Mouse (Mus musculus): ENCODE measurements around the gene Gtf3c2. TPM values are rescaled to one million over a fixed set of nuclear protein-coding genes. Genes with fewer than 3 reads are reported as not detected.

Gene Gtf3c2
- polyA plus RNA-seq, 1 experiment: 80.4 TPM

DNA sequence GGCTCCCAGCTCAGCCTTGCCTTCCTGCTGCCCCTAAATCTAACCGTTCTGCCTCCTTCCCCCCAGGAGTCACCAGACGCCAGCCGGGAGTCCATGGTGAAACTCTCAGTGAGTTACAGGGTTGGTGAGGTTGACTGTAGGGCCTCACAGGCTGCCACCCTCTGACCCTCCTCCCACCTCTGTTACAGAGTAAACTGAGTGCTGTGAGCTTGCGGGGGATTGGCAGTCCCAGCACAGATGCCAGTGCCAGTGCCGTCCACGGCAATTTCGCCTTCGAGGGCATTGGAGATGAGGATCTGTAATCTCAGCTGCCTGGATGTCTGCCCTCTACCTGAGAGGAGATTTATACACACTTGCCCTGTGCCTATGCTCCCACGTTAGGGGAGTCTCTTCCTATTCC is 18.2 kb upstream of the Gtf3c2 start:
- TF ChIP-seq CTCF (IDR thresholded peaks at IDR 0.05; ENCODE audit: low read depth, low read length) (no peak), POLR2A (IDR thresholded peaks at IDR 0.05; ENCODE audit: borderline replicate concordance, low read depth, low read length) (no peak)
- Histone ChIP-seq H3K4me3 (ENCODE audit: insufficient read depth, low read length) (no peak overlapping the region), H3K4me1 (ENCODE audit: control insufficient read depth, insufficient read depth, low read length) (peaks cover 50% of the 10 kb centered on the region), H3K27ac (ENCODE audit: insufficient read depth, low read depth, low read length) (peak overlapping the region; percentile 38)

DNA sequence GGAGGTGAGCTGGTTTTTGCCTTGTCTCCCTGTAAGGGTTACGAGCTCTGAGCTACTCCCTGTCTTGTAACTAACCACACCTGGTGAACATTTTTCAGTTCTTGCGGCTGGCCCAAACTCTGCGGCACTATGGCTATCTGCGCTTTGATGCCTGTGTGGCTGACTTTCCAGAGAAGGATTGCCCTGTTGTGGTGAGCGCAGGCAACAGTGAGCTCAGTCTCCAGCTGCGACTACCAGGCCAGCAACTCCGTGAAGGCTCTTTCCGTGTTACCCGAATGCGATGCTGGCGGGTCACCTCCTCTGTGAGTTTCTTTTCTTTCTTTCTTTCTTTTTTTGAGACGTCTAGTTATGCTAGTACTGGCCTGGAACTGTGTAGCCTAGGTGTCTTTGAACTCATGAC is 17.1 kb upstream of the Gtf3c2 start:
- Histone ChIP-seq H3K4me3 (ENCODE audit: insufficient read depth, low read length) (no peak overlapping the region), H3K4me1 (ENCODE audit: control insufficient read depth, insufficient read depth, low read length) (peaks cover 50% of the 10 kb centered on the region), H3K27ac (ENCODE audit: insufficient read depth, low read depth, low read length) (no peak overlapping the region)
- TF ChIP-seq CTCF (IDR thresholded peaks at IDR 0.05; ENCODE audit: low read depth, low read length) (no peak), POLR2A (IDR thresholded peaks at IDR 0.05; ENCODE audit: borderline replicate concordance, low read depth, low read length) (no peak)

DNA sequence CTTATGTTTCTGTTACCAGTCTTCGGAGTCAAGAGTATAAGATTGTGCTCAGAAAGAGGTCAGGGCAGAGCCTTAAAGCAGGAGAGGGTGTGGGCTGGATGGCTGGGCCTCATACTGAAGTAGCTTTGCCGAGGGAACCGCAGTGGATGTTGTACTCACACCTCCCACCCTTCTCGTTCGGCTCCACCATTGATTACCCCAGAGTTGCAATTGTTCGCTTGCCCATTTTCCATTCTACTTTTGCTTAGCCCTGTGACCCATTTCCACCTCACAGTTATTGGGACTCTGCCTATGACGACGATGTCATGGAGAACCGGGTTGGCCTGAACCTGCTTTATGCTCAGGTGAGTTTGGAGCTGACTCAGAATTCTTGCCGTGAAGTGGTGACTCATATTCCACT is 16.3 kb upstream of the Gtf3c2 start:
- peaks cover 57% of the 10 kb centered on the region for H3K4me1 ChIP-seq (ENCODE audit: control insufficient read depth, insufficient read depth, low read length)
- H3K27ac ChIP-seq (ENCODE audit: insufficient read depth, low read depth, low read length): peak overlapping the region; percentile 87
- TF ChIP-seq POLR2A (IDR thresholded peaks at IDR 0.05; ENCODE audit: borderline replicate concordance, low read depth, low read length): no peak
- TF ChIP-seq CTCF (IDR thresholded peaks at IDR 0.05; ENCODE audit: low read depth, low read length): no peak
- 0 out of 2 replicates have a peak overlapping the region, but pooled peaks have one; percentile 12 for H3K4me3 ChIP-seq (ENCODE audit: insufficient read depth, low read length)

DNA sequence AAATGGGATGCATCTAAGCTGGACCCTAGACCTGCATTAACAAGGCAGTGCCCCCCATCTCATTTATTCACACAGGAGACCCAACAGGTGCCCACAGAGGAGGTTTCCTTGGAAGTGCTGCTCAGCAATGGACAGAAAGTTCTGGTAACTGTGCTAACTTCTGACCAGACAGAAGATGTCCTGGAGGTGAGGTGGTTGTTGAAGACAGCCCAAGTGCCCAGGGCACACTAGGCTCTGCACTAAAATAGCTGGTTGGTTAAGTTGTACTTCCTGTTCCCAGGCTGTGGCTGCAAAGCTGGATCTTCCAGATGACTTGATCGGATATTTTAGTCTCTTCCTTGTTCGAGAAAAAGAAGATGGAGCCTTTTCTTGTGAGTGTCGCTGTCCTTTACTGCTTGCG is 15.7 kb upstream of the Gtf3c2 start:
- TF ChIP-seq POLR2A (IDR thresholded peaks at IDR 0.05; ENCODE audit: borderline replicate concordance, low read depth, low read length): no peak
- TF ChIP-seq CTCF (IDR thresholded peaks at IDR 0.05; ENCODE audit: low read depth, low read length): no peak
- H3K4me3 ChIP-seq (ENCODE audit: insufficient read depth, low read length): peak overlapping the region; percentile 15; the same call in 1 of the 2 replicates
- peaks cover 57% of the 10 kb centered on the region for H3K4me1 ChIP-seq (ENCODE audit: control insufficient read depth, insufficient read depth, low read length)
- H3K27ac ChIP-seq (ENCODE audit: insufficient read depth, low read depth, low read length): peak overlapping the region; percentile 87

DNA sequence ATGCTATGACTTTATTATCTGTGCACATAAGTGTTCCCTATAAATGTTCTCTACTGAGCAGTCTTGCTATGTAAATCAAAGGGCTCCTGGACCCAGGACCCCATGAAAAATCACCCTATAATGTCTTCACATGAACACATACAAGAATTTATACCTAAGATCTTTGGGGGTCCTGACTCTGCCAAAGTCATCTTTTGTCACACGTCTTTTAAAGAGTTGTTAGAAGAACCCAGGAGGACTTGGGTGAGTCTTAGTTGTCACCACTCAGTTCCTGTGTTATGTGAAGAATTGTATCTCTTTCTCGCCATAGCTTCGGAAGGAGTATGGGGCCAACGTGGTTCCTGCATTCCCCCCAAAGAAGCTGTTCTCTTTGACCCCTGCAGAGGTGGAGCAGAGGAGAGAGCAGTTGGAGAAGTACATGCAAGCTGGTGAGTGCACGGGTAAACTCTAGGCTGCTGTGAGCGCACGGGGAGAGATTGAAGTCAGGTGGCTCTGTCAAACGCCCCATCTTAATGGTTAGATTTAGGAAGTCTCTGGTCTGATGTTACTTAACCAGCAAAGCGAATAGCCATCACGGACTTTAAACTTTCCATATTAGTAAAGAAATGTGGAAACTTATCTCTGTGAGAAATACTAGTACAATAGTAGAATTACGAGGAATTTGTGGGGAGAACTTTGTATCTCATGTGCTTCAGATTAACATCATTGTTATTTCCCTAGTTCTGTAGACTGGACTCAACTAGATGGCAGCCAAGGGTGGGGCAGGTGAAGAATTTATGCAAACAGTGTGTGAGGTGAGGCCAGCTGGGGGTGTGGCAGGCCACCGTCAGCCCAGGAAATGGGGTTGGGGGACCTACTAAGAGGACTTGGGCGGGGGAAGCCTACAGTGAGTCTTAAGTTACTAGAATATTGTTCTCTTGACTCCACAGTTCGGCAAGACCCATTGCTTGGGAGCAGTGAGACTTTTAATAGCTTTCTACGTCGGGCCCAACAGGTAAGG is 14.8 kb upstream of the Gtf3c2 start:
- Histone ChIP-seq H3K4me1 (ENCODE audit: control insufficient read depth, insufficient read depth, low read length) (peaks cover 57% of the 10 kb centered on the region), H3K27ac (ENCODE audit: insufficient read depth, low read depth, low read length) (peak overlapping the region; percentile 87), H3K4me3 (ENCODE audit: insufficient read depth, low read length) (no peak overlapping the region)
- TF ChIP-seq POLR2A (IDR thresholded peaks at IDR 0.05; ENCODE audit: borderline replicate concordance, low read depth, low read length): no peak
- no peak for TF ChIP-seq CTCF (IDR thresholded peaks at IDR 0.05; ENCODE audit: low read depth, low read length)

DNA sequence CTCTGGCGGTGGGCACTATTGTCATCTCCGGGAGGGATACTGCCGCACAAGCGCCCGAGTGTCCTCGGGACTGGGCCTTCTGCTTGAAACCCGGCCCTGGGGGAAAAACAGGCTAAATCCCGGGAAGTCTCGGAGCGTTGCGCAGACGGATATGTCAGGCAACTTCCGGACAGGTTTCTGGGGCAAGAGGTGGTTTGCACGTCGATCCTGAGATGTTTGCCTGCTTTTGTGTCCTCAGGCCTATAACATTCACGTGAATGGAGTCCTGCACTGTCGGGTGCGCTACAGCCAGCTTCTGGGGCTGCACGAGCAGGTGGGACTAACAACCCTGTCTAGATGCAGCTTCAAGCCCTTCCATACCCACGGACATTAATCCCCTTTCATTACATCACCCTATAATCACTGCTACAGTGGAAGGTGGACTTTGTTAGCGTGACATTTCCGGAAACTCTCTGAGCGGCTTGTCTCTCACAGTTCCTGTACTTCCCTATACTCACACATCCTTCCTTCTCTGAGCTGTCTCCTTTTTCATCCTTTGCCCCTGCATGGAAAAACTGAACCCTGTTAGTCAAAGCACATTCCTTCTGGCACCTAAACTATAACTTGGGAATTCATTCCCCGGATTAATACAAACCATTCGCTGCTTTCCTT is 13.8 kb upstream of the Gtf3c2 start:
- Histone ChIP-seq H3K4me1 (ENCODE audit: control insufficient read depth, insufficient read depth, low read length) (peaks cover 49% of the 10 kb centered on the region), H3K27ac (ENCODE audit: insufficient read depth, low read depth, low read length) (peak overlapping the region; percentile 77), H3K4me3 (ENCODE audit: insufficient read depth, low read length) (peak overlapping the region; percentile 96)
- TF ChIP-seq POLR2A (IDR thresholded peaks at IDR 0.05; ENCODE audit: borderline replicate concordance, low read depth, low read length) (no peak), CTCF (IDR thresholded peaks at IDR 0.05; ENCODE audit: low read depth, low read length) (no peak)

DNA sequence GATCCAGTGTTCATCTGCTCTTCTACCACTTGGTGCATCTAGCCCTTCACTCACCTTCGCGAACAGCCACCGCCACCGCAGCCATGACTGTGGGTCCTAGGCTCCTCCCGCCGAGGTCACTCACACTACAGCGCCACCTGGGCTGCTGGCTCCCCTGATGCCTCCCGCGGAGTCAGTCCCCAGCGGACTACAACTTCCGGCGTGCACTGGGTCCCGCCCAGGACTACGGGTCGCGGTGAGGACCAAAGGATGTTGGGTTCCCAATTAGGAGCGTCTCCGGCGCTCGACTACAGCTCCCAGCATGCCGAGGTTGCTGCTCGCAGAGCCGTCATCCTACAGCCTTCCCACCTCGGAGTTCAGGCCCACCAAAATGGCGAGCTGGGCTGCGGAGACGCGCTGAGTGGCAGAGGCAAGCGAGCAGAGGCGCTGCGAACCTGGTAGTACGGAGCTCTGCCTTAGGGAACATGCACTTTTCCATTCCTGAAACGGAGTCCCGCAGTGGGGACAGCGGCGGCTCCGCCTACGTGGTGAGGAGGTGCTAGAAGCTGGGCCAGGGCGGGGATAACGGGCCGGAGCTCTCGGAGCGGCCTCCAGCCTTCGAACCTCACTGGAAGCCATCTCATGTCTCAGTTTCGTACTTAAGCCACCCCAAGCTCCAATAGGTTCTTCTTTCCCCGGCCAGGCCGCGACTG is 13.1 kb upstream of the Gtf3c2 start, which contains the start of the genes Snx17 and Eif2b4:
TSS of gene Snx17 (plus strand) at position 289 of the 692 bp plus-strand sequence.
TSS of gene Eif2b4 (minus strand) at position 492 of the 692 bp plus-strand sequence.
- TF ChIP-seq POLR2A (IDR thresholded peaks at IDR 0.05; ENCODE audit: borderline replicate concordance, low read depth, low read length): no peak
- TF ChIP-seq CTCF (IDR thresholded peaks at IDR 0.05; ENCODE audit: low read depth, low read length): peak; percentile 31; the same call in 1 of the 2 replicates
- H3K27ac ChIP-seq (ENCODE audit: insufficient read depth, low read depth, low read length): peak within 1 kb of the TSS; percentile 77
- H3K4me1 ChIP-seq (ENCODE audit: control insufficient read depth, insufficient read depth, low read length): peaks cover 43% of the 10 kb centered on the region
- H3K4me3 ChIP-seq (ENCODE audit: insufficient read depth, low read length): peak within 1 kb of the TSS; percentile 96

DNA sequence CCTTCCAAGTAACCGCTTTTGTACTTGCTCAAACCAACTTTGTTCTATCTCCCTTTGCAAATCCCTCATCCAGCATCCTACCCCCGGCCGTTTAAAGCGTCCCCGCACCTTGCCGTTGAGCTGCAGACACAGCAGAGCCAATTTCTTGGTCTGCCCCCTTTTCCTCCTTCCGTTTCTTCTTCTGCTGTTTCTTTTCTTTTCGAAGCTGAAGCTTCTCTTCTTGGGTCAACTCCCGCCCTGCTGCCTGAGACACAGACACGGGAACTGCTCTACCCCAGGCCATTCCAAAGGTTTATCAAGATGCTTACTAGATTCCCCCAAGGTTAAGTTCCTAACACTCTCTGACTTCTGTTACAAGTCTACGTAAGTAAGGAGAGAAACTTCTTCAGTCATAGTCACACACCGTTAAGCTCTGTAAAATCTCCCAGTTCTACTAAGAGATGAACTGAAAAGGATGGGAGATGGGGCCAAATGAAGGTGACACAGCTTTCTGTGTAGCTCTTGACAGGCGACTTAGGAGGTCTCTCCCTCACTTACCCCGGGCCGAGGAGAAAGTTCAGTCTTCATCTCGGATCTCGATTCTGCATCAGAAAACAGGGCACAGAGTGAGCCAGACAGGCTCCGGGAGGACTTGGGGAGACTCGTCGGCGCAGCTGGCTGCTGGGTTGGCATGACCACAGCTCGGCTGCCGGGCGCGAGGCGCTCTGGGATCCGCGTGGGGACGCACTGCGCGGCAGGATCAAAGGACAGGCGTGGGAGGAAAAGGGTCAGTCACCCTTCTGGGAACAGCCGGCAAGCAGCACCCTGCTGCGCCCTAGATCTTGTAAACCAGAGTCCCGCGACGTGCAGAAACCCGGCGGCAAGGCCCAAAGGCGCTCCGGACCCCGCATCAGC is 12.3 kb upstream of the Gtf3c2 start:
- Histone ChIP-seq H3K4me1 (ENCODE audit: control insufficient read depth, insufficient read depth, low read length) (peaks cover 35% of the 10 kb centered on the region), H3K4me3 (ENCODE audit: insufficient read depth, low read length) (peak overlapping the region; percentile 96), H3K27ac (ENCODE audit: insufficient read depth, low read depth, low read length) (peak overlapping the region; percentile 30)
- TF ChIP-seq POLR2A (IDR thresholded peaks at IDR 0.05; ENCODE audit: borderline replicate concordance, low read depth, low read length) (no peak), CTCF (IDR thresholded peaks at IDR 0.05; ENCODE audit: low read depth, low read length) (no peak; the same call in 1 of the 2 replicates)

All from bone marrow macrophage, adult 2 months (primary cell).